Mouse (Mus musculus) right cerebral cortex, postnatal 10 days (tissue): ENCODE results near the gene Snrpe.

Experiments used
- DNase-seq, 2 experiments: peaks; one replicate each; pipeline ENCODE4 v3.0.0; 2021; ENCODE audit warnings: low spot score in 2 of 2

Snrpe gene

GRCm38 (mm10) chr1:133609771-133610502 lies at the start of gene Snrpe:
Gene Snrpe, minus strand, starts transcription at chr1:133610291.
- DNase-seq, result peak; percentile 97 to 99

GRCm38 (mm10) chr1:133658878-133659277 lies 48.8 kb upstream of the Snrpe start:
- DNase-seq, result no peak

- no peak for DNase-seq
Measured at GRCm38 (mm10) chr1:133656811-133657210, 46.7 kb upstream of the Snrpe start.

GRCm38 (mm10) chr1:133653033-133653432 lies 42.9 kb upstream of the Snrpe start:
- no peak for DNase-seq

- DNase-seq, result no peak
Measured at GRCm38 (mm10) chr1:133650288-133651055, 40.4 kb upstream of the Snrpe start.

GRCm38 (mm10) chr1:133645652-133646051 lies 35.6 kb upstream of the Snrpe start:
- no peak for DNase-seq

- DNase-seq, result no peak
Measured at GRCm38 (mm10) chr1:133641163-133641562, 31.1 kb upstream of the Snrpe start.

- DNase-seq, result no peak
Measured at GRCm38 (mm10) chr1:133638517-133638916, 28.4 kb upstream of the Snrpe start.

GRCm38 (mm10) chr1:133632168-133632567 lies 22.1 kb upstream of the Snrpe start:
- DNase-seq, result no peak

GRCm38 (mm10) chr1:133625052-133625451 lies 15.0 kb upstream of the Snrpe start:
- DNase-seq, result no peak

GRCm38 (mm10) chr1:133618311-133618710 lies 8.2 kb upstream of the Snrpe start:
- DNase-seq, result no peak

GRCm38 (mm10) chr1:133617908-133618307 lies 7.8 kb upstream of the Snrpe start:
- no peak for DNase-seq

GRCm38 (mm10) chr1:133613817-133614216 lies 3.7 kb upstream of the Snrpe start:
- DNase-seq, result no peak

GRCm38 (mm10) chr1:133611436-133611835 lies 1.3 kb upstream of the Snrpe start:
- no peak for DNase-seq

GRCm38 (mm10) chr1:133610601-133611000 lies 510 bp upstream of the Snrpe start:
- no peak for DNase-seq

GRCm38 (mm10) chr1:133603174-133603573 lies 6.9 kb downstream of the Snrpe start:
- no peak for DNase-seq

- DNase-seq, result peak; percentile 46 to 69
Measured at GRCm38 (mm10) chr1:133596298-133597007, 13.6 kb downstream of the Snrpe start.

- DNase-seq, result no peak
Measured at GRCm38 (mm10) chr1:133585995-133586537, 24.0 kb downstream of the Snrpe start.

GRCm38 (mm10) chr1:133571293-133571692 lies 38.8 kb downstream of the Snrpe start:
- DNase-seq, result no peak
